Mouse (Mus musculus) gastrocnemius, postnatal 4 days (tissue): ENCODE measurements around the gene Cept1. TPM values are rescaled to one million over a fixed set of nuclear protein-coding genes. Genes with fewer than 3 reads are reported as not detected.
"Not testable (repeated sequence)": the region's sequence is repeated elsewhere in the genome, so short reads cannot be mapped to it uniquely, and the experiment has no call there.

Experiments
- DNase-seq, 2 experiments: peaks; one replicate each; pipeline ENCODE4 v3.0.0; 2021 to 2022; ENCODE audit warnings: low spot score in 2 of 2, mixed read lengths in 2 of 2
- long read RNA-seq, 2 experiments: library from polyadenylated mRNA; stranded (forward); transcript quantifications; one replicate each; pipeline ENCODE4 v2.0.0; 2021
- total RNA-seq, 2 experiments: library from RNA; stranded (reverse); gene quantifications; 2 replicates each; pipeline ENCODE4 v1.2.3; 2021

Gene Cept1
- 10 to 100 TPM; 19.9 to 27.4 TPM for total RNA-seq
- long read RNA-seq, experiment 1, transcript Cept1-202 (9 exons, 2,814 nt) = major isoform, 10 of 18 reads
- long read RNA-seq, experiment 1, partial matches to known transcripts = 1 of 18 reads
- long read RNA-seq, experiment 1, other reads (novel, unspliced or antisense) = 6 of 18 reads
- long read RNA-seq, experiment 2, transcript Cept1-202 (9 exons, 2,814 nt) = major isoform, 8 of 13 reads
- long read RNA-seq, experiment 2, partial matches to known transcripts = 0 of 13 reads
- long read RNA-seq, experiment 2, other reads (novel, unspliced or antisense) = 4 of 13 reads

- DNase-seq = peak; percentile 82 to 92
Measured at GRCm38 (mm10) chr3:106547171-106547923, at the start of gene Cept1, which contains the start of gene Dram2. Cept1 (minus strand) TSS chr3:106547802. Dram2 (plus strand) TSS chr3:106547798.

DNA sequence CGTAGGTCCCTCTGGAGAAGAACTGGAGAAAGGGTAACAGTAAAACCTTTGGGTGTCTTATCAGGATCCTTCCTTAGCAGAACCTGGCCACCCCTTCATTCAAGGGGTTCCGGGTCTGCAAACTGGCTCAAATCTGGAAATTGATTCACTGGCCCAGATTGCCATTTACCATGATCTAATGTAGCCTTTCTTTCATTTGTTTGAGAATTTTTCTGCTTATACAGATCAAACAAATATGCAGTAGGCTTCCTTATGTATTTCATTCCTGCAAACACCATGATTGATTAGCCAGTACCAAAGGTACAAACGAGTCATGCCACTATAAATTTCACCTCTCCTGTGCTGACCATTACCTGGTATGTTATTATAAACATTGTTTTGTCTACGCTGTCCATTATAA is 46.0 kb upstream of the Cept1 start:
- not testable (repeated sequence) for DNase-seq

DNA sequence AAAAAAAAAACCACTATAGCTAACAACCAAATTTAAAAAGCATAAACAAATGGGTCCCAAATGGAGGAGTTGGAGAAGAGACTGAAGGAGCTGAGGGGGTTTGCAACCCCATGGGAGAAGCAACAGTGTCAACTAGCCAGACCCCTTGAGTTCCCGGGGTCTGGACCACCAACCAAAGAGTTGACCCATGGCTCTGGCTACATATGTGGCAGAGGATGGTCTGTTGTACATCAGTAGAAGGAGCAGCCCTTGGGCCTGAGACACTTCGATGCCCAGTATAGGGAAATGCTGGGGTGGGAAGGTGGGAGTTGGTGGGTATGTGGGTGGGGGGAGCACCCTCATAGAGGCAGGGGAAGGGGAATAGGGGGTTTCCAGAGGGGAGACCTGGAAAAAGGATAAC is 31.7 kb upstream of the Cept1 start:
- DNase-seq = no peak

DNA sequence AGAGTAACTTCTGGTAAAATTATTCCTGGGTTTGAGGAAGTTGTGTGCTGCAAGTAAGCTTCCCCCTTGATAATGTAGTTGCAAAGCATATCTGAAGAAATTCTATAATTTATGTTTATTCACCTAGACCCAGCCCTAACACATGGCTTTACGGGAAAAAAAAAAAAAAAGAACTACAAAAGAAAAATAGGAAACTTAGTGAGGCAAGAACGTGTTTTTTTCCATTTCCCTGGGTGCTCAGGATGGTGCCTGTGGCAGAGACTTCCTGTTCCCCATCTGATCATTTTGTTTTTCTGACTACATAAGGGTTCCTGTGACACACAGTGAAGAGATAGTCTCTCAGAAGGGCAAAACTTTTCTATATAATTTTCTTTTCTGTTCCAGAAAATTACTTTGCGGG is 25.6 kb upstream of the Cept1 start:
- no peak for DNase-seq

- no peak for DNase-seq
Measured at GRCm38 (mm10) chr3:106565876-106566275, 18.3 kb upstream of the Cept1 start.

DNA sequence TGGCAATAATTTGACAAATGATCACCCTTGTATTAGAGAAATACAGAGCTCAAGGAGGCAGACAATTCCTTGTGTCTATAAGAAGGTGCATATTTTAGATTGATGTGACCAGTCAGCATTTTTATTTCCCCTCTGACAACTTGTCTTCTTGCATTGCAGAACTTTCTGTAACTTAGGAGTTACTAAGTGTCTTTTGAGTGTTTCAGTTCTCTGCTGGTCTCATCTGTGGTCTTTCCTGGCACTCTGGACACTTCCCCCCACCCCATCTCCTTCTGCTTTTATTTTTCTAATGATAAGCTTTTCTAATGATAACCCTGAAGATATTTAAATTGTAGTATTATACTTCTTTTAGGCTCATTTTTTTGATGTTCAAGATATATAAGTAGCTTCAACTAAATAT is 10.7 kb upstream of the Cept1 start:
- DNase-seq = no peak

- no peak for DNase-seq
Measured at GRCm38 (mm10) chr3:106555743-106556250, 8.2 kb upstream of the Cept1 start.

- DNase-seq = no peak
Measured at GRCm38 (mm10) chr3:106553411-106553810, 5.8 kb upstream of the Cept1 start.

DNA sequence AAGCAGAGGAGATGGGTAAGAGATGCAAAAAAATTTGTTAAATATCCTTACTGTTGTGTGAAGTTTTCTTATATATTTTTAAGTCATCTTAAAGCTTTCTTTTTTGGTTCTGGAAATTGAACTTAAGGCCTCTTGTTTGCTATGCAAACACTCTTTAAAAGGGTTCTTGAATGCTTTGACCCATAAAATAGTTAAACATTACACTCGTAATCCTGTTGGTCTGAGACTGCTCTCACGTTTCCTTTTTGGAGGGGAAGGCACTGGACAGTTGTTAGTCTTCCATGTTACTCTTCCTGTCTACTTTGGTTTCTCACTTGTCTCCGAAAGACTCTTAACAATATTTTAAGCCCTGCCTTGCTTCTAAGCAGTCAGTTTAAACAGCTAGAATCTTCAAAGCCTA is 1.4 kb upstream of the Cept1 start:
- no peak for DNase-seq

DNA sequence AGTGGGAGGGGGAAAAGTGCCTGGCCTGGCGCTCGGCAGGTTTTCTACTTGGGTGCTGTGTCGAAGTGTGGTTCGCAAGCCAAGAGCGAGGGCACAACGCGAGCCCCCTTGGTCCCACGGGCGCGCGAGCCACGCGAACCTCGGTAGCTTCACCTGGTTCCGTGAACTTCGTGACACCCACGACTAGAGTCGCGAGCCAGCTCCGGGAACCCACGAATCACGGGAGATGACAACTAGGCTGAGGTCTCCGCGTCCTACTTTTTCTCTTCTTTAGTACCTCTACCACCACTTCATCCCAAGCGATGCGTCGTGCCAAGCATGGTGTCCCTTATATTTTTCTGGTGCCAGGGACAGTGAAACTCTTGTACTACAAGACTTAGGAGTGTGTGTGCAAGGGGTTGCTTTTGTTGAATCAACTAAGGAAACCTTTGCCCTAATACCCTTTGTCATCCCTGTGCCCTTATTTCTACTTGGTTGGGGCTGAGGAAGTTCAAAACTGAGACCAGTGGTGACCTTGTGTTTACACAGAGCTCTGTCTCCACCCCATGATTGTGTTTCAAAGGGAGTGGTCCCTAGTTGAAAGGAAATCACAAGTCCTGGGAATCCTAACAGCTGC is 430 bp upstream of the Cept1 start:
- DNase-seq = no peak

DNA sequence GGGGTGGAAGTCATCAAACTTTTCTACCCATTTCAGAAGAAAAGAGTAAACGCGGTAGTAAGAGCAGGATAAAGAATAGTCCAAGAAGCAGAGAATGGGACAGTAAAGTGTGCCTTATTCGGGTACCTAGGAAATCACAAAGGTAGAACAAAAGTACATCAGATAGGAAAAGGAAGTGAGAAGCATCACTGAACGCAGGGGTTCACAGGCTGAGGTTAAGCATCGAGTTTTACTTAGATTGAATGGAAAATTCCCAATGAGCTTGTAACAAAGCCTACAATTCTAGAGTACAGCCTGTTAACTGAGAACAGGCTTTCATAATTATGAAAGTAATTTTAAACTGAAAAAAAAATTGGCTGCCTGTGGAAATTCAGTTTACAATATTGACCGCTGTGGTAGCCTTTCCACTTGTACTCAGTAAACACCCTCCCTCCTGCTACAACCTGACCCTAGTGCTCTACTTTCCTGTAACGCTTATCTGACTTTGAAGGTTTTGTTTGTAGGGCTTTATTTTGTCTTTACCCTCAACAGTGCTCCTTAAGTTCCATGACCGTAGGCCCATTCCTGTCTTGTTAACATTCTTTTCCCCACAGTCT is 2.8 kb downstream of the Cept1 start:
- no peak for DNase-seq

DNA sequence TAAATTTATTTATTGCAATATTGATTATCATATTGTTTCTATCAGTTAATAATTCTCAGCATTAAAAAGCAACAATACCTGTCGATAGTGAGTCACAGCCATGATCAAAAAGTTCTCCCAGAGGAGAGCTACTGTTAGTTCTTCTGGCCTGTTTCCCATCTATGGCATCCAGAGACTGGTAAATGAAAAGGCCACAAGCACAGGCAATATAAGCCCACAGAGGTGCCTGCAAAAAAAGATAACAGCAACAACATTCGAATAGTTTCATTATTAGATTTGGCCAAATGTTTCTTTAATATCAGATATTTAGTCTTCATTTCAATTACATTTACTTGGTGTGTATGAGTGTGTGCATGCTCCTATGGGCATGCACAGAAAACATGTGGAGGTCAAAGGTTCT is 14.3 kb downstream of the Cept1 start:
- DNase-seq = no peak

DNA sequence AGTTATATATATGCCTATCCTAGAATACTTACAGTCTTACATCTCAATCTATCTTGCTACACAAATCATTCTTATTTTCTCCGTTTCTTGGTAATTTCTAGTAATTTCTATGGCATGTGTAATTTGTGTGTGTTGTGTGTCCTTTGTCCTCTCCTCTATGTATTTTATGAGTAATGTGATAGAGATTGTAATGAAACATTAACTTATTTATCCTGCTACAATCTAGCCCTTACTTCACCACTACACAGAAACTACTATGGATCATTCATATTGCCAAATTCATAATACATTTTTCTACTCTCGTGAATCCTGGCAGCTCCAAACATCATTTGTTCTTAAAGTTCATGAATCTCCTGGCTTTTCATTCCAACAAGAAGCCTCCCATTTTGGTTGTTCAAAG is 19.6 kb downstream of the Cept1 start:
- DNase-seq = no peak

DNA sequence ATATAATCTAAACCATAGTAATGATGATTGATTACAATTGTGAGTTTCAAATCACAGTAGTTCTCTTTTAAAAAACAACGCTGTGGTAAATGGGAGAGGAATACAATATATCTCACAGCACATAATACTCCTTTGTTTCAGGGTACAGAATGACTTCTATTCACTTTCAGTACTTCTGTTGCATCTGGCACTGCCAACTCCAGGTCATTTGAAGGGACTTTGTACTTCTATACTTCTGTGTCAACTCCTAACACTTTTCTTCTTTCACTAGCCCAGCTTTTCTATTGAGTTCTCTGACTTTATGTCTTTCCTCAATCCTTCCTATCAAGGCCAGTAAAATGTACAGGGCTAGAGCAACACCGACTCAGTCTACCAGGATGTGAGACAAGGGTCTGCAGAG is 21.2 kb downstream of the Cept1 start:
- DNase-seq = no peak

DNA sequence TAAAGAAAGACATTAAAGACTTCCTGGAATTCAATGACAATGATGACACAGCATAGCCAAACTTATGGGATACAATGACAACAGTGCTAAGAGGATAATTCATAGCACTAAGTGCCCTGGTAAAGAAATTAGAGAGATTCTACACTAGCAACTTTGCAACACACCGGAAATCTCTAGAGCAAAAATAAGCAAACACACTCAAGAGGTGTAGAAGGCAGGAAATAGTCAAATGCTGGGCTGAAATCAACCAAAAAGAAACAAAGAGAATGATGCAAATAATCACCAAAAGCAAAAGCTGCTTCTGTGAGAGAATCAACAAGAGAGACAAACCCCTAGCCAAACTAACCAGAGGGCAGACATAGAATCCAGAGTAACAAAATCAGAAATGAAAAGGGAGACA is 24.9 kb downstream of the Cept1 start:
- no peak for DNase-seq

- DNase-seq = no peak
Measured at GRCm38 (mm10) chr3:106515016-106515415, 32.6 kb downstream of the Cept1 start.

DNA sequence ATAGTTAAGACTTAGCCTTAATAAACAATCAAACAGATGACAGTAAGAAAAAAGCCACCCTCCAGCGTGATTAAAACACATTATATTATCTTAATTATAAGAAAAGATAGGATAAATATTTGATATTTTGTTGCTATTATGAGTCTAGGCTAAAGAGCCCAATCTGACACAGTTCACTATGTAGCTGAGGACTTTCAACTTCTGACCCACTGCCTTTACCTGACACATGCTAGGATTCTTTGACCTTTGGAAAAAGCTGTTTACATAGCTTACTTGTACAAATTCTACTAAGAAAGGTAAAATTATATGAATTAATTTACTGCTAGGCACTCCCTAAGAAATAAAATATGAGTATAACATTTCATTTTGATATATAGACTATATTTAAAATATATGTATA is 36.9 kb downstream of the Cept1 start:
- no peak for DNase-seq

GRCm38 (mm10) chr3:106502892-106503291 is 44.7 kb downstream of the Cept1 start:
- no peak for DNase-seq

- no peak for DNase-seq
Measured at GRCm38 (mm10) chr3:106500510-106500909, 47.1 kb downstream of the Cept1 start.

DNA sequence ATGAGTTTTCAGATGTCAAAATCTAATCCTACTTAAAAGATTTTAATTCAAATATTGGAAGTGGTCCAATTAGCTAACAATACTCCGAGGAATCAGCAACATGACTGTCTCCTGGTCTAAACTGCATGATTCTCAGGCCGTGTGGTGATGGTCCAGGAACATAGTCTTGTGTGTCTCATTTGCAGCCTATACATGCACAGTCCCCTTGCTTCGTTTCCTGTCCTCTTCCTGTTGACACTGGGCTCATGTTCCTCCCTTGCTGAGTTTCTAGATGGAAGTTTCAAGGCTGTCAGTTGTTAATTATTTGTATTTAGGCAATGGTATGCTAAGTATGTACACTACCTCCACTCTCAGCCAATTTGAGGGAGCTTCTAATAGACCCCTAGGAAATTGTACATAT is 50.6 kb downstream of the Cept1 start:
- no peak for DNase-seq

GRCm38 (mm10) chr3:106496045-106496721 is 51.4 kb downstream of the Cept1 start:
- no peak for DNase-seq
